Mouse (Mus musculus): ENCODE results near the gene Prpf40b.

Gene Prpf40b

DNA sequence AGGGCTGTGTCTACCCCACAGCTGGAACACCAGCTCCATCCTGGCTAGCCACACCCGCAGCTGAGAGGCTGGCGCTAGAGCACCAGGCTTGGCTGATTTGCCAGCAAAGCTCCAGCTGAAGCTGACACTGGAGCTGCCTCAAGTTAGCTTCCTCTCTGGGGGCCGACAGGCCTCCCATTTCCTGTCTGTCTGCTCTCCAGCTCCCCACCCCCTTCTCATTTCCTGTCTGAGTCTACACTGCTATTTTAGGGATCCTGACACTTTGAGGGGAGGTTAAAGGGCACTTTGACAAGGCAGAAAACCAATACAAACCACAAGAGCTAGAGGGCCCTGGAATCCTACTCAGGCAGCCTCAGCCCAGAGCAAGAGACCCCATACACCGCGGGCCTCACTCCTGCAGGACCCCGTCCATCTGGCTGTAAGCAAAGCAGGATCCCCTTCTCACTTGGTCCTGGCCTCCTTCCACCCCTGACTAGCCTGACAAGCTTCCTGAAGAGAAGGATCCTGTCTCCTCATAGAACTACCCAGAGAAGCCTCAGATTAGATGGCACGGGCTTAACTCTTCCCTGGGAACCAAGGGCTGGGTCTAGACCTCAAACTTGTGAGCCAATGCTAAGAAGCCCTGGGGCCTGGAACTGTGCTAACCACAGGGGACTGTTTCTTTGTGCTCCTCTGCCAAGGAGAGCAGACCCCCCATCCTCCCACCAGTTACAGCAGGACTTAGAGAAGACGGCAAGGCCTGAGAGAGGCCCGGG is 38.2 kb downstream of the Prpf40b start:
- DNase-seq (ENCODE audit: low read depth, low spot score): no peak

DNA sequence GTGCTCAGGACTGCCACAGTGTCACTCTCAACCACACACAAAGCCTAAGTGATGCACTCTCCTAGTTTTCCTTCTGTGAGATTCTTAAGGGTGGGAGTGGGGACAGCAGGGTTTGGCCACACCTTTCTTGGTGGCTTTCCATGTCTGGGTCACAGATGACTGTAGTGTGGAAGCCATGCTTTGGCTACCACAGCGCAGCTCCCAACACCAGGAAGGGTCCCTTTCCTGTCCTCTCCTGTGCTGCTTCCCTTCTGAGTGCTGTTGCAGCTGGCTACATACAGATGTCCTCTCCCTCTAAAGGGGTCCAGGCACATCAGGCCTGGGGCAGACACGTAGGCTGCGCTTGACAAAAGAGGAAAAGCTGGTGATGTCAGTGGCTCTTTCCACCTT is 38.8 kb downstream of the Prpf40b start:
- no peak for DNase-seq (ENCODE audit: low read depth, low spot score)

DNA sequence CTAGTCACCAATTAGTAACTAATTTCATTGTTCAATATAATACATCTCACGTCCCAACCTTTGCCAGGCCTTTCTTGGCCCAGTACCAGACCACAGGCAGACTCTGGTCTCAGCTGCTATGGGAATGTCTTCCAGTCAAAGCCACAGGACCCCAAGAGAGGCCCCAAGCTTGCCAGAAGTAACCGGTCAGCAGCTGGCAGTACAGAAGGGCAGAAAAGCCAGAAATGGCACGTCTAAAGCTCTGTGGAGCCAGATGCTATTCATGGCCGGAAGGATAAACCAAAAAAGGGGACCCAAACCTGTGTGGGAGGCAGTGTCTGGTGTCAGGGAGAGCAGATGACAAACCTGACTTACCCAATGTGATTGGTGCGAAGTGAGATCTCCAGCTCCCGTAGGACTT is 39.6 kb downstream of the Prpf40b start:
- no peak for DNase-seq (ENCODE audit: low read depth, low spot score)

DNA sequence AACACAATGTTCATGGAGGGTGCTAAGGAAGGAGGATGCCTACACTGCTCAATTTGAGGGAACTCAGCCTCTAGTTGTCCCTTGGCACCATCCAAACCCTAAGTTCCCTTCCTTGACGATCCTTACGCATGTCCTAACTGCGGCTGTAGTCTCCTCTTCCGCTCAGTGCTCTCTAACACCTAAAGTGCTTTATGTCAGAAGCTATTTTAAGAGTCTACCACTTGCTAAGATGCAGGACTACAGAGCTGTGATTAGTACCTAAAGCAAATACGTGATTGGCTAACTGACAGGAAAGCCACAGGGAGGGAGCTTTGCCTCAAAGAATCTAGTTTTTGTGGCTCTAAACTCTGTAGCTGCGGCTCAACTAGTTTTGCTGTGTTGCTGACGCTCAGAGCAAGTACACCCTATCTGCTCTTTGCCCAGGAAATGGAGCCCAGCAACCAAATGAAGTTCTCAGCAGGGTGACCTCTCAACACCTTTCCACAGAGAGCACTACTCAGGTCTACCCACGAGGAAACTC is 41.0 kb downstream of the Prpf40b start:
- no peak for DNase-seq (ENCODE audit: low read depth, low spot score)

DNA sequence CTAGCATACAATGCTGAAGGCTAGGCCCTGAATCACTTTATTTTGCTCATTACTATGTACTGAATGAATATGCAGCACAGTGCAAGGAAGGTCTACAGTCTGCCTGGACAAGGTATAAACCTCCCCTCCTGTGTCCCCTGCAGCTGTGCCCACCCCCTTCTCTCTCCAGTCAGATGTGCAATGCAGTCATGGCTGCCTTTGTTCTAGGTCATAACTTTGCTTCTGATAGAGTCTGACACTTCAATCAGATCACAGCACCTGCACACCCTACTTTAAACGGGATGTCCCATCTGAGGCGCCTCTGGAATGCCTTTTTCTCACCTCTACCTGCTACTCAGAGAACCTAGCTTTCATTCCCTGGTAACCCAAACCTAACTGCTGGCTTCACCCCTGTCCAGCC is 44.0 kb downstream of the Prpf40b start:
- no peak for DNase-seq (ENCODE audit: low read depth, low spot score)

DNA sequence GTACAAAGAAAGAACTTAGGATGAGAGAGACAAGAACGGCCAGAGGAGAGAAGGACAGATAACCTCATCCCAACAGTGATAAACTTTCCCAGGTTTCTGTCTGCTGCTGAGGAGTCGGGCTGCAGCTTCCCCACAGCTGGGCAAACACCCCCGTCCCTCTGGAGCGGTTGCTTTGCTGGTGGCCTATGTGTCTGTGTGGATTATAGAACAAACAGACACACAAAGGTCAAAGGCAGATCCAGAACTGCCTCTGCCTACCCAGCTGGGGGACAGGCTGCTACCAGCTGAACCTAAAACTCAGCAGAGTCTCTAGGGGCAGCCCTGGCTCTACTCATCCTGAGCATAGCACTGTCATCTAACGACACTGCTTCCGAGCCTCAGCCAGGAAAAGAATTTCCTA is 44.8 kb downstream of the Prpf40b start:
- no peak for DNase-seq (ENCODE audit: low read depth, low spot score)

DNA sequence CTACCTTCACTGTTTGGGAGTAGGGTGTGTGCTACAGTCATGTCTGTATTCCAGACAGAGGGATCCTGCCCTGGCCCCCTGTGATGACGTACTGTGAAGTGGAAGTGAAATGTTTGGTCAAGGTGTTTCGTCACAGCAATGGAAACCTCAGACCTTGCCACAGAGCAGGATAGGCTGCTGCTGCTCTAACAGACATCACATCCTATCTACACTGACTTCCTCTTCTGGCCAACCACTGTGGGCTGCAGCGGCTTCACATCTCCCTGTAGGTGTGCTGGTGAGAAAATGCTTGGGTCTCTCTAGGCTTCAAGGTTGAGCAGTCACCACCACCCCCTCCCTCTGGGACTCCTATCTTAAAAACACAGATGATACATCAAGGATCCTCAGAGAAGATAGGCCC is 46.2 kb downstream of the Prpf40b start:
- no peak for DNase-seq (ENCODE audit: low read depth, low spot score)

DNA sequence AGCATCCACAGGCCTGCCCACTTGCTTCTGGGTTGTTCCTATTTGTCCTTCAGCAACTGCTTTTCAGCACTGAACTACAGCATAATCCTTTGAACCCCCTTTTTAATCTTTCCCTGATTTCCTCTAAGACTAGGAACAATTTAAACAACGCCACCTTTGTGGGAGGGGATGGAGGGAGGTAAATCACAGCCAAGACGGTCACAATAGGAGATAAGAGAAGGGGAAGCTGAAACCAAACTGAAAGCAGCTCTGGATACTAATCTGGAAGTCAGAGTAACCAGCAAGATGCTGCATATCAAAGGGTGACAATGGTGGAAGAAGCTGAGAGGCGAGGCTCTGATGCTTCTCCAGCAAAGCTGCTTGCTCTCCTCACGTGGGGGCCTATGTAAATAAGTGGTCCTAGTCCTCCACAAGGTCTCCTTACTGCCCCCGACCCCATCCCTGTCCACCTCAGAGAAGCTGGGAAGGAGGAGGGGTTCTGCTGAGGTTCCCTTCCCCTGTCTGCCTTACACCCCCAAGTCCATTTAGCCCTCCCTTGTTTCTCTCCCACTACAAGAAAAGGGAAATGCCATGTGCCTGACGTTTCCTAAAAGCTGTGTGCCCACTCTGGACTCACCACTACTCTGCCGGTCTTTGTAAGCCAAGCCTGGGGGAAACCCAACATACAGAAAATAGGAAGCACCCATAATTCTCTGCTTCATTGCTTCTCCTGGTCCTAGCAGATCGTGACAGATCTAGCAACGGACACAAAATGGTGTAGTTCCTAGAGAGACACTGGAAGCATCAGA is 47.5 kb downstream of the Prpf40b start:
- DNase-seq (ENCODE audit: low read depth, low spot score): no peak

DNA sequence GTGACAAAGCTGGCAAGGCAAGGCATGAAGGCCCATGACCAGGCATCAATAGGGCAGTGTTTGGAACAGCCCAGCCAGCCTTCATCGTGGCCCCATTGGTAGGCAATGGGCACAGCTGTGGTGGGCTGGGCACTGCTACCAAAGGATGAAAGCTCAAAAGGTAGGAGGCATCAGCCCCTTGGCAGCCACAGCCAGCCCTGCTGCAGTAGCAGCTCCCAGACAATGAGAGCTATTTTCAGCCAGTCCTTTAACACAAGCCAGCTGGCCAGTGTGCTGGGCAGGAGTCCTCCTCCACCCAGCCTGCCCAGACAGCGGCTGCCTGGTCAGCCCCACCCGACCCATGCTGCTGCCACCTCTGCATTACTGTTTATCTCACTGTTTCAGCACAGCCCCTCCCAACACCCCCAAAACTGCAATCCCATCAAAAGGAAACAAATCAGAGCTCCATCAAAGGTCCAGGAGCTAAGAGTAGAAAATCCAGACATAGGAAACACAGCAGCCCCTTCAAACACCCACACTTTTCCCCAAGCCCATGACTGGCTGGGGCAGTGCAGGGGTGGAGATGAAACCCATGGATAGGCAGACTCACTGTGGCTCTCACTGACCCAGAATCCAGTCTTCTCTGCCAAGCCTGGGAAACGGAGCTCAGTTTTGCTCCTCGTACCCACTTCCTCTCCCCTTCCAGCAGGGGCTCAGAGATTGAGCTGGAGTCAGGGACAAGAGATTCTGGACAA is 48.7 kb downstream of the Prpf40b start:
- DNase-seq (ENCODE audit: low read depth, low spot score): no peak

DNA sequence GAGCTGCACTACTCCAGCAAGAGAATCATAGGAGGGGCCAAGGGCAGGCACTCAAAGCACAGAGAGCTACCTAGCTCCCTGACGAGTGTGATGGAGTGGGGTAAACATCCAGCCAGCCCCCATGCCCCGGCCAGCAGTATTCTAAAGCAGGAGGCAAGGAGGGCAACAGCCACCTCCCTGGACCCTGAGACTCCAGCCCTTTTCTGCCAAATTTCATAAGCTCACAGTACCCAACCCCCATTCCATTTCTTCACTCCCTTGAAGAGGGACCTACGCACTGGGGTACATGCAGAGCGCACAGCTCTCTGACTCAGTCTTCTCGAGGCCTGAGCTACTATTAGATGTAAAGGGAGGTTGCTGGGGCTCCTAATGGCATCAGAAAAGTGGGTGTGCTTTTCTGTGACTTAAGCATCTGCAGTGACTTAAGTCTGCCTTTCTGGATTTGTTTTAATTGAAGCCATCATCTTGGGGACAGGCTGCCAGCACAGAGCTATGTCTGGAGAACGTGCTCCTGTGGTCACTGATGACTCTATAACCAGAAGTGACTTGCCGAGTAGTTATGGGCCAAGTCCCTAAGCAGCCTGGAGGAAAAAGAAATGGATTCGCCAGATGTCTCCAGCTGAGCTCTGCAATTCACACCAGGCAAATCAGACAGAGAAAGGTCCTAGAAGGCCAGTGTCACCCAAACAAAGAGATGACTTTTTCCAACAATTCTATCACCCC is 49.4 kb downstream of the Prpf40b start:
- no peak for DNase-seq (ENCODE audit: low read depth, low spot score)

DNA sequence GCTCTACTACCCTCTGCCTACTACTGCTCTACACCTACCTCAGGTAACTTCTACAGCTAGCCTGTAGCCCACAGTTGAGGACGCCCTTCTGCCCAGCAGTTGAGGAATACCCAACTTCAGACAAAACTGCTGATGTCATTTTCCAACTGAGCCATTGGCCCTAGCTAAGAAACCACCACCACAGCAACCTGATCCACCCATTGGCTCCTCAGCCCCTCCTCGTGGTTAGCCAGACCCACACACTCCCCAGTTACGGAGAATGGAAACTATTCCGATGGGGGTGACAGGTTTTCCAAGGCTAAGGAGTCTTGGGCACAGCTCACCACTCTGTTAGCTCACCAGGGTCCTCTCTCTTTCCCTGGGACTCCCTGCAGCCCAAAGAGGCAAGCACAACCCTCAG is 50.1 kb downstream of the Prpf40b start:
- DNase-seq (ENCODE audit: low read depth, low spot score): no peak

DNA sequence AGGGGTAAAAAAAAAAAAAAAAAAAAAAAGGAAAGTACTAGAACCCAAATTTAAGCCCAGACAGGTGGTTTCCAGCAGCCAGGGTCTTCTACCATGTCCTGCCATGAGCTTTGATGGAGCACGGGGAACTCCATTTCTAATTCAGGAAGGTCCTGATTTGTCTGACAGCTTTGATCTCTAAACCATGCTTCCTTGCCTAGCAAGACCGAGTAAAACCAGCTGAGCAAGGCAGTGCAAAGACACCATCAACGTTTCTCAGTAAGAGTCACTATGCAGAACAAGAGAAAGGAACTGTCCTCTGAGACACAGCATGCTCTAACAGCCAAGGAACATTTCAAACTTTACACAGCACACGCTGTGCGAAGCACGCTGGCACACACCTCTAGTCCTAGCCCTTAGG is 56.7 kb downstream of the Prpf40b start:
- DNase-seq (ENCODE audit: low read depth, low spot score): no peak

DNA sequence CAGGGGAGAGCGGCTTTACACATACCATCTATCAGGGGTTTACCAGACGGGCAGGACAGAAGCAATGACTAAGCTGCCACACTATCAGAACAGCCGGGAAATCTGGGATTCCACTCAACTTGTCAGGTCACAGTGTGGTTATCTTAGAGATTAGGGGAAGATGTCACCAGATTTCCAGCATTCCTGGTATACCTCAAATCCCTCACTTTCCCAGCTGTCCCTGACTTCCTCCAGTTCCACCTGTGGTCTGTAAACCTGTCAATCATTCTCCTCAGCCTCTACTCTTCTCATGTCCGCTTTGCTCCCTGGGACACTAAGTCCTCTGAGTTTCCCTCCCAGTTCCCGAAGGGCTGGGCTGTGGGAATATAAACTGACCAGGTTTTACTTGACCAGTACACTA is 57.4 kb downstream of the Prpf40b start:
- no peak for DNase-seq (ENCODE audit: low read depth, low spot score)

DNA sequence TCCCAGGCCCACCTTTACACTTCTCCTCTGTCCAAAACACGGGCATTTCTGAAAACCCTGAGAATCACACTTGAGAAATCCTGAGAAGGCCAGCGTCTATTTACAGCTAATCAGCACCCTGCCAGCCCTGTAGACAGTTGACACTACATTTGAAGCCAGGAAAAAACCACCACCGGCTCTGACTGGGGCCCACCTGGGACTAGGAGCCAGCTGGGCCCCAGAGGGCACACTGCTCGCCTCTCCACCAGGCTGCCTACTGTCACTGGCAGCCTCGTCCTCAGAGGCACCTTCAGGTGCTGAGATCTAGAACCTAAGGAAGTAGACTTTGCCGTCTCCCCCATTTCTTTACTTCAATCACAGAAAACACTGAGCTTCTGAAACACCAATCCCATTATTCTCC is 60.8 kb downstream of the Prpf40b start:
- no peak for DNase-seq (ENCODE audit: low read depth, low spot score)

DNA sequence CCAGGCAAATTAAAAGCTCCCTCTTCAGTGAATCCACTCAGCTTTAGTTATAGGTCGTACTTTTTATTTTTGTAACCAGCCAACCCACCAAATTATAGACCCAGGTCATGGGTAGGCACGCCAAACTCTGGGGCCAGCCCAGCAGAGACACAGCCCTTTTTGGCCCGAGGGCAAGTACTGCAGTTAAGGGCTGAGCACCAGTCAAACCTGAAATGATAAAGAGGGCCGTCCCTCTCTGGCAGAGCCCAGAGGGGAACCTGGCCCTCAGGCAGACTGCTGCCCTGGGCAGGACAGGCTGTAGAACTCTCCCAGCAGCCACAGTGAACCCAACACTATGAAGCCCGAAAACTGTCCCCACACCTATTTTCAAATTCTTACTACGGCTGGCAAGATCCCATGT is 61.6 kb downstream of the Prpf40b start:
- DNase-seq (ENCODE audit: low read depth, low spot score): no peak

DNA sequence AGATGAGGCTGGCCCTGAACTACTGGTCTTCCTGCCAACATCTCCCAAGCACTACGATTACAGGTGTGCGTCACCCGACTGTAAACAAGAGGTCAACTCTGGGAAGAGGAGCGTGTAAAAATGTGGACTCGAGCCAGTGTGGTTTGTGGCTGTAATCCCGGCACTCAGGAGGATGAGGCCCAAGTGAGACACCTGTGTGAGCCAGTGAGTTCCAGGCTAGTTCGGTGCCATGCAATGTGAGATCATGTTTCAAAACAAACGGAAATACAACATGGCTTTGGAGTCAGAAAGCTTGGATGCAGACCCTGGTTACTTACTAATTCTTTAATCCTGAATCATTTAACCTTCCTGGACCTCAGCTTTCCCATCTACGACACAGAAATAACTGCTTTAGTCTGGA is 64.1 kb downstream of the Prpf40b start:
- DNase-seq (ENCODE audit: low read depth, low spot score): no peak

DNA sequence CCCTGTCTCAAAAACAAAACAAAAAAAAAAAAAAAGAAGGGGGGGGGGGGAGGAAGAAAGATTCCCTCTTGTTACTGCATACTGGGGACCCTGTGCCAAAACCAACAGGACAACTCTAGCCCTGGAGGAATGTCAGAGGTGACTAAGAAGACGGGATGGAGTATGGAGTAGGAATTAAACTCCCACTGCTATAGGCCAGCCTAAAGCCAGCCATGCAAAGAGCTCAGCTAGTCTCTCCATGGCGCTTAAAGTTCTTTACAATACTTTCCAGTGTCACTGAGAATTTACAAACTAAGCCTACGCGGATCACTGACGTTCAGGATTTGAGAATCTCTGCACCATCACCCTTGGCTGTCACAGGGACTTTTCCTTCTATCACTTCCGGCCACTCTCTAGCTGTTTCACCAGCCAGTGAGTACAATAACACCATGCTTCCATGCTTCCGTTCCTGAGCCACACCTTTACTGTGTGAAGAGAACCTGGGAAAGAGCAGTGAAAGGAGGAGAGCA is 69.2 kb downstream of the Prpf40b start:
- no peak for DNase-seq (ENCODE audit: low read depth, low spot score)

DNA sequence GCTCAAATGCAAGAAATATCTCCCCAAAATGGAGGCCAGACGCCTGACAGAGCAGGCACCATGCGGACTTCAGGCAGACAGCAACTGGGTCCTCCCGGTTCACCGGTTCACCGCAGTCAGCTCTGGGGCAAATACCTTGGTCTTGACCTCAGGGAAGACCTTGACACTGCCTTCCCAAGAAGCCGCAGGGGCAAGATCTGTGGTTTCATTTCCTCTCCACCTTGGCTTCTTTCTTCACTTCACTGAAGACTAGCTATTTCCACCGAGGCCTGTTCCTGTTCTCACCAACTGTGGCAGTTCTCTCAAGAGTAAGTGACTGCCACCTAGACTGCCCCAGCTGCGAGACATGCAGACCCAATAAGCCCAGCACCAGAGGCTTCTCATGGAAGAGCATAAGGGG is 70.0 kb downstream of the Prpf40b start:
- peak; percentile 38 for DNase-seq (ENCODE audit: low read depth, low spot score)

All from ZHBTc4 (cell line).